Mouse (Mus musculus): Measurements from ENCODE around the gene Hlcs. TPM values are rescaled to one million over a fixed set of nuclear protein-coding genes. Genes with fewer than 3 reads are reported as not detected.

Hlcs gene
- polyA plus RNA-seq, 1 experiment, result 9.5 TPM

GRCm38 (mm10) chr16:94087570-94088225 lies 225.7 kb downstream of the Hlcs start:
- Histone ChIP-seq H3K4me3 (replicated peaks; ENCODE audit: extremely low read depth, low read depth, low read length) (no peak overlapping the region), H3K4me1 (ENCODE audit: control insufficient read depth, insufficient read depth, low read length) (peaks cover 11% of the 10 kb centered on the region)
- WGBS, result 17% methylated on average over 16 of the region's 16 CpGs
- no peak for DNase-seq
- no peak for TF ChIP-seq CTCF (IDR thresholded peaks at IDR 0.05; ENCODE audit: insufficient read depth, low read length)
- no peak for TF ChIP-seq POLR2A (IDR thresholded peaks at IDR 0.05; ENCODE audit: borderline replicate concordance, extremely low read depth, low read depth, low read length)

GRCm38 (mm10) chr16:94086701-94087569 lies 226.4 kb downstream of the Hlcs start:
- no peak for TF ChIP-seq POLR2A (IDR thresholded peaks at IDR 0.05; ENCODE audit: borderline replicate concordance, extremely low read depth, low read depth, low read length)
- TF ChIP-seq CTCF (IDR thresholded peaks at IDR 0.05; ENCODE audit: insufficient read depth, low read length), result no peak
- Histone ChIP-seq H3K4me3 (replicated peaks; ENCODE audit: extremely low read depth, low read depth, low read length) (no peak overlapping the region), H3K4me1 (ENCODE audit: control insufficient read depth, insufficient read depth, low read length) (peaks cover 11% of the 10 kb centered on the region)
- WGBS, result 10% methylated on average over 50 of the region's 50 CpGs
- no peak for DNase-seq

DNA sequence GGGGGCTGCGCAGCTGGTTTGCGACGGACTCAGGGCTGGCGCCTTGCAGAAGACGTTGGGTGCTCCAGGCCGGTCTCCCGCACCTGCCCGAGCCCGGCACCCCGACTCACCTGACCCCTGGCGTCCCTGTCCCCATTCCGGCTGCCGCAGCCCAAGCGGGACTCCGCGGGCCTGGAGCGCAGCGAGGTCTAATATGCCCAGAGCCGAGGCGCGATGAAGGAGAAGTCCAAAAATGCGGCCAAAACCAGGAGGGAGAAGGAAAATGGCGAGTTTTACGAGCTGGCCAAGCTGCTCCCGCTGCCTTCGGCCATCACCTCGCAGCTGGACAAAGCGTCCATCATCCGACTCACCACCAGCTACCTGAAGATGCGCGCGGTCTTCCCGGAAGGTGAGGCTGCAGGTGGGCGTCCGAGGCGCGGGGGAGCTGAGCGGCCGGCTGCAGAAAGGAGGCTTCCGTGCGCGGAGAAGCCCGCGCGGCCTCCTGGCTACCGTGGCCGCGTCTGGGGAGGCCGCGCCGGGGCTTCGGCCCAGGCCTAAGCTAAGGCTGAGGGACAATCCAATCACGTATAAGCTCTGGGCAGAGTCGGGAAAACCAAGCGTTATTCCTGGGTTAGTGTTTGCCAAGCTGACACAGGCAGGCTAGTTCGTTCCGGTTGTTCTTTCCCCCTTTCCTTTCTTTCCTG lies 227.6 kb downstream of the Hlcs start:
- DNase-seq, result no peak
- Histone ChIP-seq H3K4me1 (ENCODE audit: control insufficient read depth, insufficient read depth, low read length) (peaks cover 11% of the 10 kb centered on the region), H3K4me3 (replicated peaks; ENCODE audit: extremely low read depth, low read depth, low read length) (no peak overlapping the region)
- TF ChIP-seq CTCF (IDR thresholded peaks at IDR 0.05; ENCODE audit: insufficient read depth, low read length) (no peak), POLR2A (IDR thresholded peaks at IDR 0.05; ENCODE audit: borderline replicate concordance, extremely low read depth, low read depth, low read length) (no peak)
- 3% methylated on average over 57 of the region's 57 CpGs for WGBS

DNA sequence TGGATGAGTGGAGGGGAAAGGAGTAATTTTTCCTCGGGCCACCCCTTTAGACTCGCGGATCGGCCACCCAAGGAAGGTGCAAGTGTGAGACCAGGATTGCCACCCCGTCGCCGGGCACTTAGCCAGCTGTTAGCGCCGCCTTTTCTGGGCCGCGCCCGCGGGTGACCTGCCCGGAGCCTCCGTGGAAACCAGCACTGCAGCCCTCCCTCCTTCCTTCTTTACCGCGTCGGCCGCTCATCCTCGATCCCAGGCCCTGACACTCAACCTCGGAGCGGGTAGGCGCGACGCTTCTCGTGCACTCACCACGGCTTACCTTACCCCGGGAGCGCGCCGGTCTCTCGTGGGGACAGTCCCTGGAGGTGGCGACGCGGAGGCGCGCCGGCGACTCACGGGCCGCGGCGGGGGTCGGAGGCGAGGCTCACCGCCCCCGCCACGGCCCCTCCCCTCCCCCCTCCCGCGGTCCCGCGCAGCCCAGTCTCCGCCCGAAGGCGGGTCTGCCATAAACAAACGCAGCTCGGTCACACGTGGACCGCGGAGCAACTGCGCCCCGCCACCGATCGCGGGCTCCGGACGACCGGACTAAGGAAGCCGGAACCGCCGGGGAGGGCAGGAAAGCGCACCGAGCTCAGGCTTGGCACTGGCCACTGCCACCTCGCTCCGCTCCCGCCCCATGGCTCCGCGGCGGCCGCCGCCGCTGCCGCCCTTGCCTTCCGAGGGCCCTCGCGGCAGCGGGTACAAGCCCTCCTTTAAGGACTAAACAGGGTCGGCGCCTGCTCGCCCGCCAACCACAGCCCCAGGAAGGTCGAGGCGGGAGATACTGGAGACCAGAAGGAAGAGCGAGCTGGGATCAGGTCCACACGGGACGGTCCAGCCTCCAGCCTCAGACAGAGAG lies 228.4 kb downstream of the Hlcs start, which contains the start of gene Sim2:
Gene Sim2 (plus strand): TSS at position 221 of the 892 bp plus-strand sequence.
- no peak within 1 kb of the TSS for H3K4me3 ChIP-seq (replicated peaks; ENCODE audit: extremely low read depth, low read depth, low read length)
- no peak for TF ChIP-seq CTCF (IDR thresholded peaks at IDR 0.05; ENCODE audit: insufficient read depth, low read length)
- TF ChIP-seq POLR2A (IDR thresholded peaks at IDR 0.05; ENCODE audit: borderline replicate concordance, extremely low read depth, low read depth, low read length), result no peak
- H3K4me1 ChIP-seq (ENCODE audit: control insufficient read depth, insufficient read depth, low read length), result peaks cover 11% of the 10 kb centered on the region
- peak; percentile 50 for DNase-seq
- WGBS, result 2% methylated on average over 88 of the region's 96 CpGs

DNA sequence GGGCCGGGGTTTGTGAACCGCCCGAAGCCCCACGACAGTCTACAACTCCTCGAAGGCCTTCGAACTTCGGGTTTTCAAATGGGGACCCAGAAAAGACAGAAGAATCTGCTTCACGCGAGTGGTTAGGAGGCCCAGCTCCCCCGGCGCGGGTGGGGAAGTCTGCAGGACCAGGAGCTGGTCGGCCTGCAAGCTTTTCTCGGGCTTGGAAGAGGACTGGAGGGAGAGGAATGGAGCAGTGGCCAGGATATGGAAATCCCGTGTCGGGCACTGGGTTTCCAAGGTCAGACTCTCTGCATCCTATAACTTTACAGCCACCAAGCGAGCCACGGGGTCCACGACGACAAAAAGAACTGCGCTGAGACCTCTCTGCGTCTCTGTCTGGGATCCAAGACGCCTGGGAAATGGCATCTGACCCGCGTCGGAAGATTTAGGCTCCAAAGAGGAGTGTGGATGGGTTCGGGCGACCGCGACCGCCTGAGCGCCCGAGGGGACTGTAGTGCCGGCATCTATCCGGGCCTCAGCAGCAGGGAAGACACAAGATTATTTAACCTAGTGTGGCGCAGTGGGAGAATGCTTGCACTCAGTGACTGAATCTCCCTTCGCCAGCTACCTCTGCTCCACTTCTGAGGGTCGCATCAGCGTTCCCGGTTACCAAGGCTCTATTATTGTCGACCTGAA lies 229.4 kb downstream of the Hlcs start:
- no peak for TF ChIP-seq CTCF (IDR thresholded peaks at IDR 0.05; ENCODE audit: insufficient read depth, low read length)
- TF ChIP-seq POLR2A (IDR thresholded peaks at IDR 0.05; ENCODE audit: borderline replicate concordance, extremely low read depth, low read depth, low read length), result no peak
- DNase-seq, result no peak
- H3K4me1 ChIP-seq (ENCODE audit: control insufficient read depth, insufficient read depth, low read length), result peaks cover 11% of the 10 kb centered on the region
- WGBS, result 6% methylated on average over 41 of the region's 41 CpGs
- no peak overlapping the region for H3K4me3 ChIP-seq (replicated peaks; ENCODE audit: extremely low read depth, low read depth, low read length)

- 5% methylated on average over 46 of the region's 46 CpGs for WGBS
- peaks cover 11% of the 10 kb centered on the region for H3K4me1 ChIP-seq (ENCODE audit: control insufficient read depth, insufficient read depth, low read length)
- TF ChIP-seq POLR2A (IDR thresholded peaks at IDR 0.05; ENCODE audit: borderline replicate concordance, extremely low read depth, low read depth, low read length), result no peak
- no peak for TF ChIP-seq CTCF (IDR thresholded peaks at IDR 0.05; ENCODE audit: insufficient read depth, low read length)
- no peak for DNase-seq
- no peak overlapping the region for H3K4me3 ChIP-seq (replicated peaks; ENCODE audit: extremely low read depth, low read depth, low read length)
Measured at GRCm38 (mm10) chr16:94082960-94083847, 230.2 kb downstream of the Hlcs start.

- TF ChIP-seq CTCF (IDR thresholded peaks at IDR 0.05; ENCODE audit: insufficient read depth, low read length) (no peak), POLR2A (IDR thresholded peaks at IDR 0.05; ENCODE audit: borderline replicate concordance, extremely low read depth, low read depth, low read length) (no peak)
- WGBS, result 19% methylated on average over 8 of the region's 8 CpGs
- DNase-seq, result no peak
- peaks cover 11% of the 10 kb centered on the region for H3K4me1 ChIP-seq (ENCODE audit: control insufficient read depth, insufficient read depth, low read length)
- H3K4me3 ChIP-seq (replicated peaks; ENCODE audit: extremely low read depth, low read depth, low read length), result no peak overlapping the region
Measured at GRCm38 (mm10) chr16:94081996-94082708, 231.2 kb downstream of the Hlcs start.

Data from lung, adult 2 months (tissue).